In the genomic region with DNA sequence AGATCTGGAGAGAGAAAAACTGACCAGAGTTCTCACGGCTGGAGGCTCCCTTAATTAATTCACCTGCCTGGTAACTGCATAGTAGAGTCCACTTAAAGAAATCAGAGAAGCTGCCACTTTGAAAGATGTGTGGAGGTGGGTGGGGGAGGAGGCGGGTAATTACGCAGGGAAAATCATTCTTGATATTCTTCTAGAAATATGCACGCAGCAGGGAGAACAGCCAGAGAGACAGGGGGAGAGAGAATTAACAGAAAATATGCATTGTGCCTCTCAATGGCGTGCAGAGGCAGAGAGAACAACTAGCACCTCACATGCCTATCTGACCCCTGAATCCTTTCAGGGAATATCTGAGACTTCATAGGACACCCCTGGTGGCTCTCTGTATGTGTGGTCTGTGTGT, we compare ENCODE assay signal across 10 mouse cellular contexts. TPM values are rescaled to one million over a fixed set of nuclear protein-coding genes. Genes with fewer than 3 reads are reported as not detected.
A peak's percentile ranks its signal among the peaks of the same experiment; 100 is the strongest.
DNase-seq lines count a peak whose midpoint lies in the region; ATAC-seq and TF ChIP-seq lines count a peak whose summit lies in the region.
"Had no signal": no experiment of that assay in that cellular context is flagged by ENCODE, and none has a peak within 500 bp of the region (broad histone marks: within the 10 kb centered on the region; RNA-seq: fewer than 3 reads in every experiment).

No protein-coding gene starts in this region.

- H3K27me3 ChIP-seq in heart, embryonic 14.5 days (ENCODE audit: control insufficient read depth, insufficient read depth, low read length), result no peaks in the 10 kb centered on the region
- no peaks in the 10 kb centered on the region for H3K27me3 ChIP-seq in lung, embryonic 14.5 days (ENCODE audit: insufficient read depth, low read length)
- no peaks in the 10 kb centered on the region for H3K27me3 ChIP-seq in embryonic facial prominence, embryonic 11.5 days (ENCODE audit: control insufficient read depth, insufficient read depth, low read length)
- H3K27me3 ChIP-seq in neural tube, embryonic 15.5 days (replicated peaks), result no peaks in the 10 kb centered on the region
- H3K27me3 ChIP-seq: neural tube, embryonic 12.5 days had no signal

- no peak for ATAC-seq in heart, embryonic 14.5 days (ENCODE audit: insufficient number of reproducible peaks, insufficient read depth, low FRiP score, low read depth)
- no peak for ATAC-seq in lung, embryonic 14.5 days (ENCODE audit: insufficient read depth)
- 0 out of 2 replicates have a peak, but pooled peaks have one; percentile 49 for ATAC-seq in embryonic facial prominence, embryonic 11.5 days (replicated peaks; ENCODE audit: insufficient number of reproducible peaks, low FRiP score, low TSS enrichment, low read depth)
- no peak for ATAC-seq in neural tube, embryonic 15.5 days (ENCODE audit: low FRiP score)

- no peak overlapping the region for H3K9ac ChIP-seq in heart, embryonic 14.5 days (ENCODE audit: low read length)
- H3K9ac ChIP-seq in lung, embryonic 14.5 days, result no peak overlapping the region
- no peak overlapping the region for H3K9ac ChIP-seq in embryonic facial prominence, embryonic 11.5 days (replicated peaks; ENCODE audit: low read length)
- H3K9ac ChIP-seq in neural tube, embryonic 15.5 days (replicated peaks), result no peak overlapping the region
- H3K9ac ChIP-seq: neural tube, embryonic 12.5 days had no signal

- peaks cover 11 to 14% of the 10 kb centered on the region in 2 experiments; a peak in 3 of 4 replicates for H3K4me1 ChIP-seq in heart, embryonic 14.5 days (ENCODE audit: control insufficient read depth in 2 of 2, insufficient read depth in 2 of 2, low read length in 2 of 2)
- H3K4me1 ChIP-seq in lung, embryonic 14.5 days (ENCODE audit: insufficient read depth), result no peaks in the 10 kb centered on the region; the same call in none of the 2 replicates
- H3K4me1 ChIP-seq in embryonic facial prominence, embryonic 11.5 days (ENCODE audit: control insufficient read depth, insufficient read depth, low read length), result no peaks in the 10 kb centered on the region; the same call in 1 of the 2 replicates
- H3K4me1 ChIP-seq in neural tube, embryonic 15.5 days, result peaks cover 24% of the 10 kb centered on the region

- H3K9me3 ChIP-seq in heart, embryonic 14.5 days (ENCODE audit: control insufficient read depth, low read length), result no peaks in the 10 kb centered on the region
- H3K9me3 ChIP-seq in lung, embryonic 14.5 days (ENCODE audit: low read depth, low read length), result no peaks in the 10 kb centered on the region
- H3K9me3 ChIP-seq in embryonic facial prominence, embryonic 11.5 days (replicated peaks; ENCODE audit: control insufficient read depth, low read length), result no peaks in the 10 kb centered on the region
- H3K9me3 ChIP-seq in neural tube, embryonic 15.5 days (replicated peaks), result no peaks in the 10 kb centered on the region
- H3K9me3 ChIP-seq: neural tube, embryonic 12.5 days had no signal

- intact Hi-C loops in heart, postnatal 10 days (cut with DNase I), result loop anchor here (5.0 kb wide), 3 partner anchors 138 to 258 kb away; a partner anchor contains a TSS

- no peak overlapping the region for H3K4me3 ChIP-seq in heart, embryonic 14.5 days (ENCODE audit: control insufficient read depth in 1 of 2, insufficient read depth in 1 of 2, low read depth in 1 of 2, low read length in 2 of 2)
- H3K4me3 ChIP-seq in lung, embryonic 14.5 days (ENCODE audit: low read depth, low read length), result no peak overlapping the region
- H3K4me3 ChIP-seq in embryonic facial prominence, embryonic 11.5 days (ENCODE audit: low read depth, low read length), result no peak overlapping the region
- H3K4me3 ChIP-seq in neural tube, embryonic 15.5 days (replicated peaks), result no peak overlapping the region
- H3K4me3 ChIP-seq: neural tube, embryonic 12.5 days had no signal

- DNase-seq in heart, postnatal 10 days, result no peak
- no peak for DNase-seq in lung, embryonic 14.5 days
- DNase-seq in lung, postnatal 4 days, result no peak
- DNase-seq in embryonic facial prominence, embryonic 11.5 days (ENCODE audit: low spot score), result no peak
- DNase-seq in ovary, adult 18-20 months (ENCODE audit: low spot score), result no peak
- no peak for DNase-seq in yolk sac, embryonic 10.5 days (ENCODE audit: low spot score)
- DNase-seq: thymus, adult 18-20 months had no signal

- WGBS in heart, embryonic 14.5 days, result 34% methylated on average over 5 of the region's 5 CpGs
- WGBS in lung, embryonic 14.5 days, result 33% methylated on average over 5 of the region's 5 CpGs
- 61% methylated on average over 5 of the region's 5 CpGs for WGBS in embryonic facial prominence, embryonic 11.5 days
- 63% methylated on average over 5 of the region's 5 CpGs for WGBS in neural tube, embryonic 15.5 days

- H3K4me2 ChIP-seq in heart, embryonic 14.5 days (ENCODE audit: low read length), result no peak overlapping the region
- 0 out of 2 replicates have a peak overlapping the region, but pooled peaks have one; percentile 7 for H3K4me2 ChIP-seq in lung, embryonic 14.5 days
- no peak overlapping the region for H3K4me2 ChIP-seq in embryonic facial prominence, embryonic 11.5 days (ENCODE audit: low read depth, low read length)
- no peak overlapping the region for H3K4me2 ChIP-seq in neural tube, embryonic 15.5 days
- H3K4me2 ChIP-seq: neural tube, embryonic 12.5 days had no signal

- TF ChIP-seq CTCF in lung, embryonic 14.5 days (IDR thresholded peaks at IDR 0.05; ENCODE audit: low read depth), result no peak

- H3K27ac ChIP-seq in heart, embryonic 14.5 days (replicated peaks in 1 of 2; ENCODE audit: control insufficient read depth in 1 of 2, insufficient read depth in 1 of 2, low read depth in 2 of 2, low read length in 2 of 2), result peak overlapping the region; percentile 61 to 87
- peak overlapping the region; percentile 75; the same call in 1 of the 2 replicates for H3K27ac ChIP-seq in lung, embryonic 14.5 days (ENCODE audit: low read depth)
- no peak overlapping the region for H3K27ac ChIP-seq in embryonic facial prominence, embryonic 11.5 days (replicated peaks; ENCODE audit: low read depth, low read length)
- H3K27ac ChIP-seq in neural tube, embryonic 15.5 days (replicated peaks), result peak overlapping the region; percentile 30; the same call in 1 of the 2 replicates
- H3K27ac ChIP-seq: neural tube, embryonic 12.5 days had no signal

- no peaks in the 10 kb centered on the region for H3K36me3 ChIP-seq in heart, embryonic 14.5 days (ENCODE audit: control insufficient read depth, insufficient read depth, low read length)
- no peaks in the 10 kb centered on the region for H3K36me3 ChIP-seq in lung, embryonic 14.5 days (ENCODE audit: insufficient read depth)
- no peaks in the 10 kb centered on the region for H3K36me3 ChIP-seq in embryonic facial prominence, embryonic 11.5 days (replicated peaks; ENCODE audit: control insufficient read depth, insufficient read depth, low read depth, low read length)
- H3K36me3 ChIP-seq in neural tube, embryonic 15.5 days, result no peaks in the 10 kb centered on the region
- H3K36me3 ChIP-seq: neural tube, embryonic 12.5 days had no signal

RNA-seq across cellular contexts. Expression of a gene that starts 14.9 kb away (rescaled TPM):
- 14.3 and 14.4 TPM in 2 replicates for polyA plus RNA-seq in heart, embryonic 14.5 days (2014; fragmentation: Nextera tagmentation; extraction: Ambion mirVana)
- total RNA-seq in heart, postnatal 10 days (2021), result 1 to 10 TPM; 8.1 to 9.1 TPM
- 19.6 and 20.2 TPM in 2 replicates for polyA plus RNA-seq in lung, embryonic 14.5 days (2014; fragmentation: Nextera tagmentation; extraction: Ambion mirVana)
- 33.5 and 34.8 TPM in 2 replicates for polyA plus RNA-seq in embryonic facial prominence, embryonic 11.5 days (2014; fragmentation: Nextera tagmentation; extraction: Ambion mirVana)
- polyA plus RNA-seq in neural tube, embryonic 15.5 days (2015; fragmentation: Nextera tagmentation; extraction: Ambion mirVana), result 34.2 and 39.3 TPM in 2 replicates
